Mouse (Mus musculus): Measurements from ENCODE around the gene Mrm2. TPM values are rescaled to one million over a fixed set of nuclear protein-coding genes. Genes with fewer than 3 reads are reported as not detected.
A peak's percentile ranks its signal among the peaks of the same experiment; 100 is the strongest.

Gene Mrm2
- polyA plus RNA-seq, 1 experiment from 2014 or later = 20.9 TPM

DNA sequence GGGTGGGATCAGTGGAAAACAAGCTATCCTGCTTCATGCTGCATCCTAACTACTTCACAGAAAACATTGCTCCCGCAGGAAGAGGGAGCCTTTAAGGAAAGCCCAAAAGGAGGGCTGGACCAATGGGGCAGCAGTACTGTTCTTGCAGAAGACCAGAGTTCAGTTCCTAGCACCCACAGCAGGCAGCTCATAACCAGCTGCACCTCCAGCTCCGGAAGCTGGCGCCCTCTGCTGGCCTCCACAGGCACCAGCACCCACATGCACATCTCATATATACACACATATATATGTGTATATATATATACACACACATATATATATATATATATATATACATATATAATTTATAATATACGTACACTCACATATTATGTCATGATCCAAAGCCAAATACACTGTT, 7.1 kb upstream of the Mrm2 start:
- Histone ChIP-seq H3K9me3 (replicated peaks) (no peaks in the 10 kb centered on the region), H3K36me3 (peaks cover 45% of the 10 kb centered on the region)
- WGBS = 98% methylated on average over 4 of the region's 4 CpGs

GRCm38 (mm10) chr5:140336680-140337079, 5.0 kb upstream of the Mrm2 start:
- ATAC-seq (ENCODE audit: low FRiP score) = no peak
- Histone ChIP-seq H3K4me1 (0 out of 2 replicates have a peak, but pooled peaks cover 4% of the 10 kb centered on the region), H3K27me3 (no peaks in the 10 kb centered on the region), H3K4me3 (no peak overlapping the region), H3K9me3 (replicated peaks) (no peaks in the 10 kb centered on the region), H3K27ac (no peak overlapping the region), H3K4me2 (replicated peaks) (no peak overlapping the region), H3K9ac (no peak overlapping the region), H3K36me3 (peaks cover 40% of the 10 kb centered on the region)
- WGBS = 85% methylated on average over 1 of the region's 1 CpGs

More for the DNA sequence above, 7.1 kb upstream of the Mrm2 start:
- Histone ChIP-seq H3K9ac (no peak overlapping the region), H3K4me2 (replicated peaks) (no peak overlapping the region), H3K27ac (no peak overlapping the region), H3K27me3 (no peaks in the 10 kb centered on the region), H3K4me1 (no peaks in the 10 kb centered on the region), H3K4me3 (no peak overlapping the region)
- ATAC-seq (ENCODE audit: low FRiP score) = no peak

DNA sequence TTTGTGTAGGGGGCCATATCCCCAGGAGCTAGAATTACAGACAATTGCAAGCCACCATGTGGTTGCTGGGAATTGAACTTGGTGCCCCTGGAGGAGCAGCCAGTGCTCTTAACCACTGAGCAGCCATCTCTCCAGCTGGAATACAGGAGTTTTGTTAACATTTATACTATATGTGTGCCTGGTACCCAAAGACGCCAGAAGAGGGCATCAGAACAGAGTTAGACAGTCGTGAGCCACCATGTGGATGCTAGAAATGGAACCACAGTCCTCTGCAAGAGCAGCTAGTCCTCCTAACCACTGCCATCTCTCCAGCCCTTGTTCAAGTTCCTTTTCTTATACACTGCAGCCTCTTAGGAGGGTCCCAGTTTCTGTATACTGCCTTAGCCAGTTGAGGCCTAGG, 1.9 kb upstream of the Mrm2 start:
- H3K9ac ChIP-seq = no peak overlapping the region
- no peaks in the 10 kb centered on the region for H3K27me3 ChIP-seq
- H3K36me3 ChIP-seq = peaks cover 18% of the 10 kb centered on the region
- 28% methylated on average over 2 of the region's 2 CpGs for WGBS
- H3K9me3 ChIP-seq (replicated peaks) = no peaks in the 10 kb centered on the region
- H3K4me3 ChIP-seq = no peak overlapping the region
- no peak for ATAC-seq (ENCODE audit: low FRiP score)
- no peak overlapping the region for H3K4me2 ChIP-seq (replicated peaks)
- no peak overlapping the region for H3K27ac ChIP-seq
- H3K4me1 ChIP-seq = peaks cover 18% of the 10 kb centered on the region

DNA sequence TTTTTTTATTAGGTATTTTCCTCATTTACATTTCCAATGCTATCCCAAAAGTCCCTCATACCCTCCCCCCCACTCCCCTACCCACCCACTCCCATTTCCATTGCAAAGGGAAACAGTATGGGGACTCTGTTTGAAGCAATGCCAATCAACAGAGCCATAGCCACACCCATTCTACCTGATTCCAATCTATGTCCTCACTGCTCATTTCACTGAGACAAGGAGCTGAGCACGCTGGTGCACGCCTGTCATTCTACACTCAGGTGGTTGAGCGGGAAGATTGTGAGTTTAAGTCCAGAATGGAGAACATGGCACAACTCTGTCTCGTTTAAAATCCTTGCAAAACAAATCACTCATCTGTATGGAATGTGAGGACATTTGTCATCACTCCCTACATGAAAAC, 821 bp upstream of the Mrm2 start:
- no peak for ATAC-seq (ENCODE audit: low FRiP score)
- peaks cover 19% of the 10 kb centered on the region for H3K36me3 ChIP-seq
- 63% methylated on average over 4 of the region's 4 CpGs for WGBS
- H3K9ac ChIP-seq = no peak overlapping the region
- H3K4me3 ChIP-seq = 0 out of 2 replicates have a peak overlapping the region, but pooled peaks have one; percentile 71
- peak overlapping the region; percentile 86; the same call in 1 of the 2 replicates for H3K4me2 ChIP-seq (replicated peaks)
- no peaks in the 10 kb centered on the region for H3K9me3 ChIP-seq (replicated peaks)
- H3K4me1 ChIP-seq = peaks cover 18% of the 10 kb centered on the region
- H3K27me3 ChIP-seq = no peaks in the 10 kb centered on the region
- no peak overlapping the region for H3K27ac ChIP-seq

DNA sequence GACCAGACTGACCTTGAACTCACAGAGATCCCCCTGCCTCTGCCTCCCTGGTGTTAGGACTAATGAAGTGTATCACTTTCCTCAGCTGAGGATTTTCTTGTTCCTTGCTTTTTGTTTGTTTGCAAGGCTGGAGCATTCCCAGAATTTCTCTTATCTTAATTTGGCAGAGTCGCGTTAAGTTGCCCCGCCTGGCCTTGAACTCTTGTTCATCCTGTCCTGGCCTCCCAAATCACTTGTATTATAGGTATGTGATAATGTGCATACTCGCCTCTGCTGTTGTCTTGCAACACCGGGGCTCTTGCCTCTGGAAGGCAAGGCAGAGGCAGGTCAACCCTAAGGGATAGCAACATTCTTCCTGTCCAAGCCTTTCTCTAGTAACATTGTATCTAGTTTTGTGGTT, 7.6 kb downstream of the Mrm2 start:
- Histone ChIP-seq H3K4me1 (peaks cover 13% of the 10 kb centered on the region), H3K36me3 (peaks cover 28% of the 10 kb centered on the region), H3K4me3 (no peak overlapping the region), H3K9me3 (replicated peaks) (no peaks in the 10 kb centered on the region), H3K9ac (no peak overlapping the region), H3K4me2 (replicated peaks) (no peak overlapping the region), H3K27me3 (no peaks in the 10 kb centered on the region), H3K27ac (no peak overlapping the region)
- 97% methylated on average over 5 of the region's 5 CpGs for WGBS
- ATAC-seq (ENCODE audit: low FRiP score) = no peak

- H3K27ac ChIP-seq = peak overlapping the region; percentile 83
- 1% methylated on average over 17 of the region's 17 CpGs for WGBS
Measured at GRCm38 (mm10) chr5:140321756-140322575, 9.7 kb downstream of the Mrm2 start.

DNA sequence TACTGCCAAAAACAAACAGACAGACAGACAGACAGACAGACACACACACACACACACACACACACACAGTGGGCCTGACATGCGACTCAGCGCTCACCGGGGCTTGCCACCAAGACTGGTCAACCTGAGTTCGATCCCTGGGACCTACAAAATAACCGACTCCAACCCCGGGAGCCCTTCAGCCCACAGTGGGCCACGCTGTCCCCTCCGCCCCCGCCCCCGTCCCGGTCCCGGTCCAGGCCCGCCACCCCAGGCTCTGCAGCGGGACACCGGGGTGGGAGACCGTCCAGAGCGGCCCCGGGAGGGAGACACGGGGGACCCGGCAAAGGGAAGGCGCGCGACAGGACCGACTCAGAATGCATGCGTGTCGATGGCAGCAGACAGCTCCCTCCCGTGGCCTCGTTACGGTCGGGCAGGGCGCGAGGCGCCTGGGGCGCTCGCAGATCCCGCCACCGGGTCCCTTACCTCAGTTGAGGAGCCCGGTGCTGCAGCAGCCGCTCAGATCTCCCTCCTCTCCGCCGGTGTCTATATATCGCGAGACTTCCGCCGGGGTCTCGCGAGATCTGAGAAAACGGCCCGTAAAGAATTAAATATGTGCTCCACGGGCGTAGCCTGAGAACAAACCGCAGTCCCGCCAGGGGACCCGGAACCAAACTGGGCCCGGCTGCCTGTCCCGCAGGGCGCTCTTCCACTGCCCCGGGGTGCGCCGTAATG, 10.5 kb downstream of the Mrm2 start, which contains the start of the genes Mad1l1 and Nudt1:
Gene Mad1l1 (minus strand): TSS at position 511 of the 714 bp plus-strand sequence.
Gene Nudt1 (plus strand): TSS at position 615 of the 714 bp plus-strand sequence.
- peak within 1 kb of the TSS; percentile 83 for H3K27ac ChIP-seq
- peaks cover 13% of the 10 kb centered on the region for H3K4me1 ChIP-seq
- ATAC-seq (ENCODE audit: low FRiP score) = peak; percentile 92
- peak within 1 kb of the TSS; percentile 80 for H3K4me3 ChIP-seq
- no peaks in the 10 kb centered on the region for H3K9me3 ChIP-seq (replicated peaks)
- H3K36me3 ChIP-seq = peaks cover 9% of the 10 kb centered on the region; the same call in 1 of the 2 replicates
- no peaks in the 10 kb centered on the region for H3K27me3 ChIP-seq
- peak within 1 kb of the TSS; percentile 95 for H3K9ac ChIP-seq
- H3K4me2 ChIP-seq (replicated peaks) = peak within 1 kb of the TSS; percentile 83
- WGBS = under 1% methylated on average over 59 of the region's 60 CpGs

More at GRCm38 (mm10) chr5:140321756-140322575, 9.7 kb downstream of the Mrm2 start:
- no peaks in the 10 kb centered on the region for H3K9me3 ChIP-seq (replicated peaks)
- H3K4me1 ChIP-seq = peaks cover 13% of the 10 kb centered on the region
- no peaks in the 10 kb centered on the region for H3K27me3 ChIP-seq
- H3K9ac ChIP-seq = peak overlapping the region; percentile 95
- peaks cover 14% of the 10 kb centered on the region; the same call in 1 of the 2 replicates for H3K36me3 ChIP-seq
- H3K4me2 ChIP-seq (replicated peaks) = peak overlapping the region; percentile 83
- H3K4me3 ChIP-seq = peak overlapping the region; percentile 80
- peak; percentile 29 for ATAC-seq (ENCODE audit: low FRiP score)

DNA sequence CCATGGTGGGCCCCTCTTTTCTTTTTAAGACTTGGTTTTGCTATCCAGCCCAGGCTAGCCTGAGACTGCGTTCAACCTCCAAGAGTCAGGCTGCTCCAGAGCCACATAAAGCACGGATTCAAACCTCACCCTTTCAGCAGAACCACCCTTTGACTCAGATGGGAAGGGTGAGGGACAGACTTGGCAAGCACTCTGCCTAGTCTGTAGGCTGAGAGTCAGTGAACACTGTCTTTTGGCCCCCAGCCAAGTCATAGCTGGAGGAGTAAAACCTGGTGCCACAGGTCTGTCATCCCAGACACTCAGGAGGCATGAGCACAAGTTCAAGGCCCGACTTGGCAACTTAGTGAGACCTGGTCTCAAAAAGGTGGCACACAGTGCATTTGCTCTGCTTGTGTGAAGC, 15.0 kb downstream of the Mrm2 start:
- Histone ChIP-seq H3K27ac (no peak overlapping the region), H3K4me2 (replicated peaks) (no peak overlapping the region), H3K4me3 (no peak overlapping the region), H3K4me1 (peaks cover 13% of the 10 kb centered on the region), H3K9me3 (replicated peaks) (no peaks in the 10 kb centered on the region), H3K27me3 (no peaks in the 10 kb centered on the region), H3K36me3 (peaks cover 24% of the 10 kb centered on the region), H3K9ac (no peak overlapping the region)
- 93% methylated on average over 3 of the region's 3 CpGs for whole genome bisulfite sequencing
- no peak for ATAC-seq (ENCODE audit: low FRiP score)

- Histone ChIP-seq H3K4me3 (no peak overlapping the region), H3K36me3 (peaks cover 81% of the 10 kb centered on the region), H3K4me2 (replicated peaks) (no peak overlapping the region), H3K27ac (no peak overlapping the region), H3K27me3 (no peaks in the 10 kb centered on the region), H3K9ac (no peak overlapping the region), H3K9me3 (replicated peaks) (no peaks in the 10 kb centered on the region), H3K4me1 (0 out of 2 replicates have a peak, but pooled peaks cover 3% of the 10 kb centered on the region)
- ATAC-seq (ENCODE audit: low FRiP score) = no peak
- WGBS = 91% methylated on average over 14 of the region's 14 CpGs
Measured at GRCm38 (mm10) chr5:140307602-140308001, 24.1 kb downstream of the Mrm2 start.

DNA sequence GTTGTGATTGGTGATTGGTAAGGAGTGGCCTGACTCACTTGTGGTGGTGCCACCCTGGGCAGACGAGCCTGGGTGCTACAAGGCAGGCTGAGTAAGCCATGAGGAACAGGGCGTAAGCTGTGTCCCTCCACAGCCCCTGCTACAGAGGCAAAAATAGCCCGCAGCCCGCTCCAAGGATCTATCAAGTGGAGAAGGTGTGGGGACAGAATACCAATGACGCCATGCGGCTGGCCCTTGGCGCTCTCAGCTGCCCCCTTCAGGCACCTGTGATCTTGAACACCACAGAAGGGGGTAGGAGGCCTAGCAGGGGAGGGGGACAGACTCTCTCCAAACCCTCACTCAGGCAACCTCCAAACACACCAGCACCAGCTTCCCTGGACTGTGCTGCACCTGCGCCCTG, 25.7 kb downstream of the Mrm2 start:
- WGBS = 71% methylated on average over 8 of the region's 8 CpGs
- Histone ChIP-seq H3K4me2 (replicated peaks) (no peak overlapping the region), H3K9ac (no peak overlapping the region), H3K27me3 (no peaks in the 10 kb centered on the region), H3K27ac (no peak overlapping the region), H3K36me3 (peaks cover 80% of the 10 kb centered on the region), H3K4me1 (0 out of 2 replicates have a peak, but pooled peaks cover 3% of the 10 kb centered on the region), H3K9me3 (replicated peaks) (no peaks in the 10 kb centered on the region), H3K4me3 (no peak overlapping the region)
- ATAC-seq (ENCODE audit: low FRiP score) = no peak

DNA sequence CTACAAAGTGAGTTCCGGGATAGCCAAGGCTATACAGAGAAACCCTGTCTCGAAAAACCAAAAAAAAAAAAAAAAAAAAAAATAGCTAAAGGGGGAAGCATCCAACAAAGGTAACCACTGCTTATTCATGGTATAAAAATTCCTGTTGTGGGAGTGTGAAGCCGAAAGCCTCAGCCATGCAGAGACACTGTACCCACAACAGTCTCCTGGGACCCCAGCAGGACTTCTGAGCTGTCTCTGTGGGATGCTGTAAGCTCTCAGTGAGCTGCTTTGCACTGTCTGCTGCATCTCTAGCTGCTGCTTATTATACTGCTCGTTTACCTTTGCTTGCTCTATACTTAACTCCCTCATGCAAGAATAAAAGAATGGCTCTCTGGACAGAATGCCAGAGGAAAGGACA, 33.4 kb downstream of the Mrm2 start:
- no peaks in the 10 kb centered on the region for H3K9me3 ChIP-seq (replicated peaks)
- WGBS = 94% methylated on average over 4 of the region's 4 CpGs
- ATAC-seq (ENCODE audit: low FRiP score) = no peak
- no peak overlapping the region for H3K9ac ChIP-seq
- H3K4me1 ChIP-seq = no peaks in the 10 kb centered on the region
- no peak overlapping the region for H3K4me3 ChIP-seq
- H3K36me3 ChIP-seq = peaks cover 69% of the 10 kb centered on the region
- no peak overlapping the region for H3K27ac ChIP-seq
- no peak overlapping the region for H3K4me2 ChIP-seq (replicated peaks)
- no peaks in the 10 kb centered on the region for H3K27me3 ChIP-seq

- WGBS = 92% methylated on average over 1 of the region's 1 CpGs
- H3K4me1 ChIP-seq = no peaks in the 10 kb centered on the region
- no peak overlapping the region for H3K27ac ChIP-seq
- H3K27me3 ChIP-seq = no peaks in the 10 kb centered on the region
- peaks cover 55% of the 10 kb centered on the region for H3K36me3 ChIP-seq
- H3K4me2 ChIP-seq (replicated peaks) = no peak overlapping the region
- no peak overlapping the region for H3K9ac ChIP-seq
- H3K9me3 ChIP-seq (replicated peaks) = no peaks in the 10 kb centered on the region
- ATAC-seq (ENCODE audit: low FRiP score) = peak; percentile 40; the same call in 1 of the 2 replicates
- H3K4me3 ChIP-seq = no peak overlapping the region
Measured at GRCm38 (mm10) chr5:140292152-140292551, 39.5 kb downstream of the Mrm2 start.

Data from hindbrain, embryonic 12.5 days (tissue).